Mouse (Mus musculus) B cell, adult (primary cell): ENCODE measurements around the gene Gm3139. TPM values are rescaled to one million over a fixed set of nuclear protein-coding genes. Genes with fewer than 3 reads are reported as not detected.

Experiments used
- total RNA-seq: library from RNA; stranded (reverse); gene quantifications from 4 replicates; pipeline ENCODE4 v1.2.4, GENCODE M21; 2023; ENCODE audit not compliant: inconsistent age

Gm3139 gene
- not detected in 4 replicates for total RNA-seq

GRCm38 (mm10) chr5:94525987-94526386 is at the start of gene Gm3139:
Gene Gm3139, plus strand, starts transcription at chr5:94526287.

Other genes with a start within 250 kb of the Gm3139 start
- not detected in 4 replicates for gene A430089I19Rik, start 219.5 kb upstream of the Gm3139 start, total RNA-seq
- not detected in 4 replicates for gene Gm6502, start 211.9 kb upstream of the Gm3139 start, total RNA-seq
- 0.26 to 0.42 TPM in 2 of 4 replicates, not detected in the others for gene AA792892, start 186.5 kb upstream of the Gm3139 start, total RNA-seq
- not detected in 4 replicates for gene Gm7682, start 80.5 kb upstream of the Gm3139 start, total RNA-seq
- not detected in 4 replicates for gene Gm3147, start 90.1 kb downstream of the Gm3139 start, total RNA-seq
- gene Gm6509, start 97.7 kb downstream of the Gm3139 start, total RNA-seq: not detected in 4 replicates
- gene Gm6205, start 122.1 kb downstream of the Gm3139 start, total RNA-seq: not detected in 4 replicates